Mouse (Mus musculus): Measurements from ENCODE around the gene Cenpo. TPM values are rescaled to one million over a fixed set of nuclear protein-coding genes. Genes with fewer than 3 reads are reported as not detected.

Gene Cenpo
- polyA plus RNA-seq, 2 experiments = 13.7 to 19.2 TPM

DNA sequence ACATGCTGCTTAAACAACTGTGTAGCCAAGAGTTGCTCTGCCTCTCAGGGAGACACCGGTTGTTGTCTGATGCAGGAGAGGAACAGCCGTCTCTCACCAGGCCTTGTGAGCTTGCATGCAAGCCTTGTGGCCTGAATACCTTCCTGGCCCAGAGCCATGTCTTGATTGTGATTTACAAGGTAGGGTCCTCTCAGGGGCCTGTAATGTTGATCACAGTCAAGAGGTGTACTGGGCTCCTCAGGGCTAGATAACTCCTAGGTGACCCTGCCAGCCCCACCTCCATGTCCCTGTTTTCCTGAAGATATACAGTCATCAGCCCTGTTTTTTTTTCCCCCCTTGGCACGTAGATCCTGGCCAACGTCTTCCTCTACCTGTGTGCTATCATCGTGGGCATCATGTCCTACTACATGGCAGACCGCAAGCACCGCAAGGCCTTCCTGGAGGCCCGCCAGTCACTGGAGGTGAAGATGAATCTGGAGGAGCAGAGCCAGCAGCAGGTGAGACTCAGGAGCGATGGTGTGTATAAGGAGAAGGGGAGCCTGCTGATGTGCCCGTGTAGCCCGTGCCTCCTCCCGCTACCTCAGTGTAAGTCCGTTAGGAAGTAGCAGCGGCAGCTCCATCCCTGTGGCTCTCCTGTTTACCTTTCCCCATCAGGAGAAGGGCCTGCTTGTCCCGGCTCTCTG is 60.8 kb downstream of the Cenpo start:
- no peak overlapping the region for H3K9ac ChIP-seq (ENCODE audit: low read depth, low read length, severe bottlenecking)
- no peak overlapping the region for H3K4me2 ChIP-seq (replicated peaks; ENCODE audit: low read depth, low read length, severe bottlenecking)
- ATAC-seq (ENCODE audit: low FRiP score, low read depth) = no peak
- no peaks in the 10 kb centered on the region for H3K4me1 ChIP-seq (ENCODE audit: control insufficient read depth, insufficient read depth, low read length)
- no peaks in the 10 kb centered on the region for H3K9me3 ChIP-seq (ENCODE audit: control insufficient read depth, low read length)
- peaks cover 7% of the 10 kb centered on the region for H3K36me3 ChIP-seq (ENCODE audit: control insufficient read depth, insufficient read depth, low read length)
- WGBS = 86% methylated on average over 15 of the region's 15 CpGs
- H3K27me3 ChIP-seq (ENCODE audit: control insufficient read depth, insufficient read depth, low read length) = no peaks in the 10 kb centered on the region
- H3K27ac ChIP-seq (replicated peaks; ENCODE audit: low read depth, low read length) = no peak overlapping the region
- no peak for TF ChIP-seq POLR2A (IDR thresholded peaks at IDR 0.05; ENCODE audit: borderline replicate concordance, extremely low read depth, insufficient read depth, insufficient read length)
- H3K4me3 ChIP-seq (replicated peaks; ENCODE audit: low read length) = no peak overlapping the region
- no peak for DNase-seq (ENCODE audit: low spot score)

GRCm38 (mm10) chr12:4169622-4170021 is 64.5 kb downstream of the Cenpo start:
- Histone ChIP-seq H3K27me3 (ENCODE audit: control insufficient read depth, insufficient read depth, low read length) (no peaks in the 10 kb centered on the region), H3K9ac (ENCODE audit: low read depth, low read length, severe bottlenecking) (no peak overlapping the region), H3K4me3 (replicated peaks; ENCODE audit: low read length) (no peak overlapping the region), H3K27ac (replicated peaks; ENCODE audit: low read depth, low read length) (no peak overlapping the region), H3K4me2 (replicated peaks; ENCODE audit: low read depth, low read length, severe bottlenecking) (no peak overlapping the region), H3K36me3 (ENCODE audit: control insufficient read depth, insufficient read depth, low read length) (no peaks in the 10 kb centered on the region), H3K4me1 (ENCODE audit: control insufficient read depth, insufficient read depth, low read length) (no peaks in the 10 kb centered on the region), H3K9me3 (ENCODE audit: control insufficient read depth, low read length) (no peaks in the 10 kb centered on the region)
- ATAC-seq (ENCODE audit: low FRiP score, low read depth) (no peak), DNase-seq (ENCODE audit: low spot score) (no peak)
- no peak for TF ChIP-seq POLR2A (IDR thresholded peaks at IDR 0.05; ENCODE audit: borderline replicate concordance, extremely low read depth, insufficient read depth, insufficient read length)
- WGBS = 73% methylated on average over 5 of the region's 5 CpGs

- 100% methylated on average over 1 of the region's 1 CpGs for WGBS
- ATAC-seq (ENCODE audit: low FRiP score, low read depth) (no peak), DNase-seq (ENCODE audit: low spot score) (no peak)
- no peaks in the 10 kb centered on the region for H3K27me3 ChIP-seq (ENCODE audit: control insufficient read depth, insufficient read depth, low read length)
- no peaks in the 10 kb centered on the region for H3K9me3 ChIP-seq (ENCODE audit: control insufficient read depth, low read length)
- no peak overlapping the region for H3K27ac ChIP-seq (replicated peaks; ENCODE audit: low read depth, low read length)
- no peak overlapping the region for H3K4me3 ChIP-seq (replicated peaks; ENCODE audit: low read length)
- H3K4me1 ChIP-seq (ENCODE audit: control insufficient read depth, insufficient read depth, low read length) = no peaks in the 10 kb centered on the region
- TF ChIP-seq POLR2A (IDR thresholded peaks at IDR 0.05; ENCODE audit: borderline replicate concordance, extremely low read depth, insufficient read depth, insufficient read length) = no peak
- no peak overlapping the region for H3K9ac ChIP-seq (ENCODE audit: low read depth, low read length, severe bottlenecking)
- H3K36me3 ChIP-seq (ENCODE audit: control insufficient read depth, insufficient read depth, low read length) = no peaks in the 10 kb centered on the region
- H3K4me2 ChIP-seq (replicated peaks; ENCODE audit: low read depth, low read length, severe bottlenecking) = no peak overlapping the region
Measured at GRCm38 (mm10) chr12:4169058-4169457, 65.0 kb downstream of the Cenpo start.

DNA sequence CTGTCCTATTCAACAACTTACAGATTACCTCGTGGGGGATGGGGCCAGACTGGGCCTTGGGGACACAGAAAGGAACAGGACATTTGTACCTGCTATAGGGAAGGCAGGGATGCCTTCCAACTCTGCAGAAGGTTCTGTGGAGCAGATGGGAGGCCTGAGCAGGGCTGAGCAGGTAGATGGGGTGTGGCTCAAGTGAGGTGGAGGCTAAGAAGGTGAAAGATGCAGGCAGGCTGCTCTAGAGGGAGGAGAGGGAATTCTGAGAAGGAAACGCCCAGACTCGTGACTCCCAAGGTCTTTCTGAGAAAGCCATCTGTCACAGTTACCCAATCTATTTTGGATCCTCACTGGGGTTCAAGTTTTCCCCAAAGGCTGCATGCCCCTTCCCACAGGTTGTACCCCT is 67.1 kb downstream of the Cenpo start:
- no peak for TF ChIP-seq POLR2A (IDR thresholded peaks at IDR 0.05; ENCODE audit: borderline replicate concordance, extremely low read depth, insufficient read depth, insufficient read length)
- Histone ChIP-seq H3K36me3 (ENCODE audit: control insufficient read depth, insufficient read depth, low read length) (no peaks in the 10 kb centered on the region), H3K9ac (ENCODE audit: low read depth, low read length, severe bottlenecking) (no peak overlapping the region), H3K27ac (replicated peaks; ENCODE audit: low read depth, low read length) (no peak overlapping the region), H3K4me3 (replicated peaks; ENCODE audit: low read length) (no peak overlapping the region), H3K4me1 (ENCODE audit: control insufficient read depth, insufficient read depth, low read length) (no peaks in the 10 kb centered on the region), H3K9me3 (ENCODE audit: control insufficient read depth, low read length) (no peaks in the 10 kb centered on the region), H3K4me2 (replicated peaks; ENCODE audit: low read depth, low read length, severe bottlenecking) (no peak overlapping the region), H3K27me3 (ENCODE audit: control insufficient read depth, insufficient read depth, low read length) (no peaks in the 10 kb centered on the region)
- no peak for ATAC-seq (ENCODE audit: low FRiP score, low read depth)
- 70% methylated on average over 3 of the region's 3 CpGs for WGBS
- DNase-seq (ENCODE audit: low spot score) = no peak

DNA sequence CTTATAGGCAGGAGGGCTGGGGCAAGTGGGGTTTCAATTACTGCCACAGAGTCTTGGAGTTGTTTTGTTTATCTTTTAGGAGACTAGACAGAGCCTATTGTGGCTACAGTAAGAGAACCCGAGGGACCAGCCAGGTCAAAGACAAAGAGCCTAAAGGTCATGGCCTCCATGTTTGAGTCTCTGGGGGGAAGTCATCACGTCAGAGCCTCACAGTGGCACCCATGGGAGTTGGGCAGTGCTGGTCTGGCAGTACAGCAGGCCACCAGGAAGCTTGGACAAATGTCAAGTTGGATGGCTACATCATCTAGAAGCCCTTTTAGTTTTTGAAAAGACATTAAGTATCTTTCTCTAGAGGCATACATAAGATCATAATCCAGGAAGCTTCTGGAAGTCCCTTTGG is 71.2 kb downstream of the Cenpo start:
- no peak for TF ChIP-seq POLR2A (IDR thresholded peaks at IDR 0.05; ENCODE audit: borderline replicate concordance, extremely low read depth, insufficient read depth, insufficient read length)
- Histone ChIP-seq H3K27me3 (ENCODE audit: control insufficient read depth, insufficient read depth, low read length) (no peaks in the 10 kb centered on the region), H3K9ac (ENCODE audit: low read depth, low read length, severe bottlenecking) (no peak overlapping the region), H3K4me1 (ENCODE audit: control insufficient read depth, insufficient read depth, low read length) (no peaks in the 10 kb centered on the region), H3K9me3 (ENCODE audit: control insufficient read depth, low read length) (no peaks in the 10 kb centered on the region), H3K4me2 (replicated peaks; ENCODE audit: low read depth, low read length, severe bottlenecking) (no peak overlapping the region), H3K36me3 (ENCODE audit: control insufficient read depth, insufficient read depth, low read length) (no peaks in the 10 kb centered on the region; the same call in 1 of the 2 replicates), H3K4me3 (replicated peaks; ENCODE audit: low read length) (no peak overlapping the region), H3K27ac (replicated peaks; ENCODE audit: low read depth, low read length) (no peak overlapping the region)
- no peak for DNase-seq (ENCODE audit: low spot score)
- 52% methylated on average over 2 of the region's 2 CpGs for WGBS
- ATAC-seq (ENCODE audit: low FRiP score, low read depth) = no peak

Data from limb, embryonic 14.5 days (tissue).